Mouse (Mus musculus) cerebellum, adult 11 months (tissue): ENCODE measurements around the gene BC030867.

Source experiments
- DNase-seq: peaks from one replicate; pipeline ENCODE4 v3.0.0; 2022

Gene BC030867

GRCm38 (mm10) chr11:102221954-102222351 is 26.7 kb upstream of the BC030867 start:
- peak; percentile 58 for DNase-seq

- DNase-seq = no peak
Observed at GRCm38 (mm10) chr11:102223166-102223565, 25.5 kb upstream of the BC030867 start.

GRCm38 (mm10) chr11:102224686-102225085 is 24.0 kb upstream of the BC030867 start:
- DNase-seq = peak; percentile 41

GRCm38 (mm10) chr11:102225221-102225620 is 23.5 kb upstream of the BC030867 start:
- DNase-seq = no peak

- peak; percentile 29 for DNase-seq
Observed at GRCm38 (mm10) chr11:102226067-102226978, 22.4 kb upstream of the BC030867 start.

- no peak for DNase-seq
Observed at GRCm38 (mm10) chr11:102227270-102228190, 21.2 kb upstream of the BC030867 start.

GRCm38 (mm10) chr11:102228191-102228545 is 20.5 kb upstream of the BC030867 start:
- no peak for DNase-seq

GRCm38 (mm10) chr11:102228646-102229268 is 19.9 kb upstream of the BC030867 start:
- DNase-seq = no peak

- no peak for DNase-seq
Observed at GRCm38 (mm10) chr11:102229331-102229953, 19.2 kb upstream of the BC030867 start.

- peak; percentile 97 for DNase-seq
Observed at GRCm38 (mm10) chr11:102230006-102230741, 18.5 kb upstream of the BC030867 start, which contains the start of gene Hdac5. TSS of gene Hdac5 (minus strand) at chr11:102230166.

GRCm38 (mm10) chr11:102236022-102236421 is 12.7 kb upstream of the BC030867 start:
- no peak for DNase-seq

- DNase-seq = no peak
Observed at GRCm38 (mm10) chr11:102240636-102241035, 8.0 kb upstream of the BC030867 start.

- no peak for DNase-seq
Observed at GRCm38 (mm10) chr11:102241246-102241645, 7.4 kb upstream of the BC030867 start.

- no peak for DNase-seq
Observed at GRCm38 (mm10) chr11:102241874-102242273, 6.8 kb upstream of the BC030867 start.

GRCm38 (mm10) chr11:102244926-102245449 is 3.7 kb upstream of the BC030867 start:
- peak; percentile 46 for DNase-seq

- DNase-seq = no peak
Observed at GRCm38 (mm10) chr11:102245581-102246272, 3.0 kb upstream of the BC030867 start.

GRCm38 (mm10) chr11:102246273-102246635 is 2.4 kb upstream of the BC030867 start:
- DNase-seq = no peak

GRCm38 (mm10) chr11:102246871-102247270 is 1.8 kb upstream of the BC030867 start:
- no peak for DNase-seq

GRCm38 (mm10) chr11:102249351-102250090 is 839 bp downstream of the BC030867 start:
- DNase-seq = no peak

GRCm38 (mm10) chr11:102257514-102257913 is 8.8 kb downstream of the BC030867 start:
- no peak for DNase-seq
